Mouse (Mus musculus) Muller cell, postnatal 12 days (primary cell): ENCODE measurements around the gene Pds5b.
"Not testable (repeated sequence)": the region's sequence is repeated elsewhere in the genome, so short reads cannot be mapped to it uniquely, and the experiment has no call there.

Experiments used
- DNase-seq: peaks from one replicate; pipeline ENCODE4 v3.0.0-alpha.2; 2015; ENCODE audit errors: inconsistent ontology term

Pds5b gene

DNA sequence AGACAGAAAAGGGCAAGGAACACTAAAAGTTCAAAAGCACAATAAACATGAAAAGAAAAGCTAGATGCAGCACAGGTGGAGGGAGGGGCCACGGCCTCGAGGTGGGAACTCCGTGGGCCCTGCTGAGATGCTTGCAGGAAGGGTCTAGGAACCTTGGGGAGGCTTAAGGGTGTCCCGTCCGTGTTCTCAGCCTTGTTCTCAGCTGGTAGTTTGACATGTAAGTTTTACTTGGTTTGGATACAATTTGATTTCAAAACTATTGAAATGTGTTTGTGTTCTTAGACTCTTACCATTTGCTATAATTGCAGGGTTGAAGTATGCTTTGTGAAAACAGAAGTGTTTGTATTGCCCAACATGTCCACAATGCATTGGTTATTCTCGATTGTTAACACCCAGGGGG lies 149.2 kb downstream of the Pds5b start:
- DNase-seq, result no peak

DNA sequence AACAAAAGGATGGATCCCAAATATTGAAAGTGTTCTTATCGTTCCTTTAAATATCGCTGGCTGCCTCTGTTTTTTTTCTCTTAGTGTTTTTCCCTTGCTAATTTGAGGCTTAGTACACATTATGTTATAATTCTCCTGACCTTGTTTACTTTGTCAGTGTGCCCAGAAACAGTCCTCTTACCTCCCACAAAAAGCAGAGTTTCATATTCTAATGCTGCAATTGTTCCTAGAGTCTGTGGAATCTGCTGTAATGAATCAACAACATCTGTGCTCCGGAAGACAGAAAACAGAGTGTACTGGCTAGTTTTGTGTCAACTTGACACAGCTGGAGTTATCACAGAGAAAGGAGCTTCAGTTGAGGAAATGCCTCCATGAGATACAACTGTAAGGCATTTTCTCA lies 149.8 kb downstream of the Pds5b start:
- no peak for DNase-seq

DNA sequence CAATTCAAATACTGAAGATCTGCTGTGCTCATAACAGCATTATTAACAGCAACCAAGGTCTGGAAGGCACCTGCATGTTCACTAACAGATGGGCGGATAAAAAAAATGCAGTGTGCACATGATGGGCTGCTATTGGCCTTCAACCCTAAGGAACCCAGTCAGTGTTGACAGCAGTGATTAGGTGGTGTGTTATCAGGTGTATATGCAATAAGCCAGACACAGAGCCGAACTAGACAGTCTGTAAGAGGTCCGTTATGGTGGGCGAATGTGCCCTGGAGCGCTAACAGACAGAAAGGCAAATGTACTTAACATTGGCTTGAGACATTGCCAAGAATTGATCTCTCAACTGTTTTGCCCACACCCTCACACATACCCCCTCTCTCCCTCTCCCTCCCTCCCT lies 156.0 kb downstream of the Pds5b start:
- DNase-seq, result no peak

DNA sequence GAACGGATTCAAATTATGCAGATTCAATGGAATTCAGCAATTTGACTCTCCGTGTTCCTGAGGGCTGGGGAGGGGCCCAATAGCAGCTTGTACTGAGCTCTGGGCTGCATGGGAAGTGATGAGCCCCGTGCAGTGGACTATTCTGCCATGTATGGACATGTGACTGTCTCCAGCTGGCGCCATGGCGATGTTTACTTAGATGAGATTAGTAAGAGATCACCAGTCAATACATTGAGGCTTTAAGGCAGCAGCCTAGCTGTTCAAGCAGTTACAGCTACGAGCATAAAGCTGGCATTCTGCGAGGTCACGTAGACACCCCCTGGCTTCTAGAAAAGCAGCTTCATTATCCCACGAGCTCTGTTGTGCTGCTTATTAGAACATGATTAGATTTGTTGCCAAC lies 157.2 kb downstream of the Pds5b start:
- no peak for DNase-seq

DNA sequence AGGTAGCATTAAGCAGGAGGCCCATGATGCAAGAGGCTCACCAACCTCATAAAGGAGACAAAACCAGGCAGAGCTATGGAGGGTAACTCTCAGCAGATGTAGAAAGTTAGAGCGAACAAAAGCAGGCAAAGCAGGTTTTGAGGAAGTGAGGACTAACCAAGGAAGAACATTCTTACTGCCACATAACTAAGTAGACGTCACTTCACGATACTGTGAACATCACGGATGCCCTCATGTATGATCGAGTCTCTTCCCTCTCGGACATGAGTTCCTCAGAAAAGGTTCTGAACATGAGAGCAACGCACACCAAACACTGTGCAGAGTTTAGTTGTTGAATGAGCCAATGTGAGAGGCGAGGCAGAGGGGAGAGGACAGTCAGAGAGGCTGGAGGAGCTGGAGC lies 163.2 kb downstream of the Pds5b start:
- DNase-seq, result no peak

DNA sequence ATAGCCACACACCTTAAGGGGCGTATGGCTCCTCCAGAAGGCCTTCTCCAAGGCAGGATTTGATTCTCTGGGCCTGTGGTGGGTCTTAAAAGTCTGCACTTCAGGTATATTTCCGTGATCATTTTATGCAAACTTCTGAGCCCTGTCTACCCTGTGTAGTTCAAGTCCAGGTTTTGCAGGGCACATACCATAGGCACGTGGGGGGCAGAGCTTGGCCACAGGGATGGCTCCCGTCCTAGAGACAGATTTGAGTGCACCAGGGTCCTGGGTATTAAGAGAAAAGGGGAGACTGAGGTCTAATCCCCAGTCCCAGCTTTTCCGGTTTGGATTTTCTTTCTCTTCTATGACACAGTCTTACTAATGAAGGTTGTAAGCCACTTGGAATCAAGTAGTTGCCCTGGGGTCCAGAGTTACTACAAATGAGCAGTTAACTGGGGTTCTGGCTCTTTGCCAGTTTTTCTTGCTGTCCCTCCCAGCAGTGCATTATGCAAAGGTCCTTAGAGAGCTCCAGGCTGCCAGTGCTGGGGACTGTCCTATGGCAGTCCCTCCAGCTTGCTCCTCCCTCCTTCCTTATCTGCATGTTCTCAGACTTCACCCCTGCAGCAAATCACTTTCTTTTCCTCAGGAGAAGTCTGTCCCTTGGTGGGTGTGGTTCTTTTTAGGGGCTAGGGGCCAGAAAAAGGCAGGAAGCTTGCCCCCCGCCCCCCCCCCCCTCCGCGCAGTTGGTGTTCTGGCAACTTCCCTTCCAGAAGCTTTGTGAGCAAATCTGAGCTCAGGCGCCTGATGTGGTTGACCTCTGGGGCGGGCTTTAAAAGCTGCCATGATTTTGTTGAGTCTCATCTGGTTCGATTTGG lies 166.4 kb downstream of the Pds5b start:
- DNase-seq, result no peak

DNA sequence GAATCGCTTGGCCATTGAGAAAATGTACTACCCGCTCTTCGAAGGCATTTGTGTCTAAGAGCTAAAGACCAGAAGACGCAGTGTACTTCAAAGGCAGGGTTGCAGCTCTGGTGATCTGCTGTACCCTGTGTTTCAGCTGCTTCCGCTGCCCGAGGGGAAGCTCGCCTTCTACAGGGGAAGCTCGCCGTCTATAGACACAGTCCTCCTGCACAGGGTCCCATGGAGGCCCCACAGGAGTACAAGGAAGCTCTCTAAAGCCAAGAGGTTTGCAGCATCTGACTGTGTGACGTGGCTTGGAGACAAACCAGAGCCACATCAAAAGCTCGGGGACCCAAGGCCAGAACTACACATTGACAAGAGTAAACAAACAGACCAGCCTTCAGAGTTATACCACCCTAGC lies 167.1 kb downstream of the Pds5b start:
- DNase-seq, result no peak

DNA sequence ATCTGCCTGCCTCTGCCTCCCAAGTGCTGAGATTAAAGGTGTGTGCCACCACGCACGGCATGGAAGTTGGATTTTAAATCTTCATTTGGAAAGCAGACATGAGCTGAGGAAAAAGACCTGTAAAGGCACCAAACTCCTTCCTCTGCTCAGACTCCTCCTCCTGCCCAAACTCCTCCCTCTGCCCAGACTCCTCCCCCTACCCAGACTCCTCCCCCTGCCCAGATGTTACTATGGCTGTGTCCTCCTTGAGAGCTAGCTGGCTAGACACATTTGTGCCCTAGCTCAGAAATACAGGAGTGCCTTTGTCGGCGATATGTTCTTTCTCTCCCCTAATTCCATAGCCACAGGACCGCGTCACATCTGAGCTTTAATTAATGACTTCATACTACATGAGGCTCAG lies 172.4 kb downstream of the Pds5b start:
- DNase-seq, result no peak

DNA sequence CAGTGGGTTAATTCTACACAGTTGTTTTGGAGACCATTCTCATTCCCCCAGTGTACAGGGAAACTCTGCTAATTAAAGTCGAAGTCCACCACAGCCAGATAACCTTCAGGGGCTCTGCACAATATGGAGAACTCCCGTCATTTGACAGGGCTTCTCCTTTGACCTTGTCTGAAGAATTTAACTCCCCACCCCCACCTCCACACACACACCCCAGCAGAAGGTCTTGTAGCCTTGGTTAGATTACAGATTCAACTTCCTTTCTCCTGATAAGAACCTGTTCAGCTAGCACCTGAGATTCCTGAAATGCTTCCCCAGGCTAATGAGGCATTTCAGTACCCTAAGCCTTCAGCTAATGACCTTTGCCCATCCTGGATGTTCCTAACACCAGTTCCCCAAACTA lies 177.3 kb downstream of the Pds5b start:
- no peak for DNase-seq

DNA sequence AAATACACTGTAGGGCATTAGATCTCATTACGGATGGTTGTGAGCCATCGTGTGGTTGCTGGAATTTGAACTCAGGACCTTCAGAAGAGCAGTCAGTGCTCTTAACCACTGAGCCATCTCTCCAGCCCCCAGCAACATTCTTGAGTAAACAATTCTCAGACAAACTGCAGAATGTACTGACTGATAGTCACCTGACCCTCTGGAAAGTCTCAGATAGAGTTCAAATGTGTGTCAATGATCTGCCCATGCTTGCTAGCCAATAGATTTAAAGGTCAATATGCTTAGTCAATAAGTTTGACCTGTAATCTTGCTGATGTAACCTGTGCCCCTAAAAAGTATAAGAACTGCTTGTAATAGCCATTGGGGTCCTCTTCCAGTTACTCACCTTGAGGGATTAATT lies 178.6 kb downstream of the Pds5b start:
- DNase-seq, result not testable (repeated sequence)

DNA sequence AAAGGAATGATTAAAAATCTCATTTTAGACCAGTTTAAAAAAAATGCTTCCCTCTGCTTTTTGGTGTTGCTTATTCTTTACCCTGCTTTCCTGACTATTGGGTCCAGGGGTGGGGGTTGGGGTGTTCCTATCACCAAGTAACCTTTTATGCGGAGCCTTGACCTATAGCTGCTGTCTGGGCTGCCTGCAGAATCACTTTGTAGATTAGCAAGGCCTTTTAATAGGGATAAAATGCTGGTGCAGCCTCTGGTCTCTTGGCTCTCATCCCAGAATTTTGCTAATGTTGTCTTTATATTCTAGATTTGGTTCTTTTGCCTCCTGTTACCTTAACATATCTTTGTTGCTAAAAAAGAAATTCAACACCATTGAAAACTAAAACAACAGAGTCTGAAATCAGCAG lies 181.0 kb downstream of the Pds5b start:
- DNase-seq, result no peak

DNA sequence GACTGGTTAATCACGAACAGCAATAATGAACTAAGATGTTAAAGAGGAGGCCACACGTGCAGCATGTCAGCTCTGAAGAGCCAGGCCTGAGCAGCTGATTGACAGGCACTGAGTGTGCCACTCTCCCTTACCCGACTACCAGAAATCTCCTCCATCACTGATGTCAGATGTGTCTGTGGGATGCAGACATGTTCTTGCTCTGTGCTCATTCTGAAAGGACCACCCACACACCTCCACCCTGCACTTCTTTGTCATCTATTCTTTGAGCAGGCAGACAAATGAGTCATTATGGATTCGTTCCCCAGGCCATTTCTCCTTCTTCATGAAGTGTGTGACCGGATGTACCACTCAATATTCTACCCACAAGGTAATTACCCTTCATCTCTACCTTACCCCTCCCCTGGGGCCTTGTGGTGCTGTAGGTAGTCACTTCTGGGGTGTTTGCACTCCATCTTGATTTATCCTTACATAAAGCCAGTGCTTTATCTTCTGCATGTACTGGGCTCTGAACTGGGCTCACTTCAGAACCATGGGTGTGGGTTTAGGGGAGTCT lies 186.2 kb downstream of the Pds5b start:
- DNase-seq, result no peak
